Mouse (Mus musculus): ENCODE data around the gene Bscl2.
A peak's percentile ranks its signal among the peaks of the same experiment; 100 is the strongest.

Gene Bscl2

GRCm38 (mm10) chr19:8837251-8837791, at the start of gene Bscl2:
Gene Bscl2, plus strand, starts transcription at chr19:8837467.
- DNase-seq (ENCODE audit: low read depth): peak; percentile 36

- no peak for DNase-seq (ENCODE audit: low read depth)
Observed at GRCm38 (mm10) chr19:8788521-8788920, 48.7 kb upstream of the Bscl2 start.

DNA sequence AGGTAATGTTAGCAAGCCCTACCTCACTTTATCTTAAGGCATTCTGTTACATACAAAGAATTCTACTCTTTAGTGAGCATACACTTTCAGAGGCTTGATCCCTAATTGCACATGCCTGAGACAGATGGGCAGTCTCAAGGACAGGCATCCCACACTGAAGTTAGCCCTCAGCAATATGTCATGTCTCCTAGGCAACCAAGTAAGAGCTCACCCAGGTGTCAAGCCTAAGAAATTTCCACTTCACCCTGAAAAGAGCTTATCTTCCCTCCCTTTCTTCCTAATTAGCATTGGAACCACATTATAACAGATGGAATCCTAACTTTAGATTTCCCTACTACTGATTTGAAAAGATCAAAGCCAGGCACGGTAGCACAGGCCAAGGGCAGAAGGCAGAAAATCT, 48.1 kb upstream of the Bscl2 start:
- DNase-seq (ENCODE audit: low read depth): no peak

GRCm38 (mm10) chr19:8790171-8790570, 47.1 kb upstream of the Bscl2 start:
- DNase-seq (ENCODE audit: low read depth): no peak

GRCm38 (mm10) chr19:8798264-8798946, 38.9 kb upstream of the Bscl2 start, which contains the start of gene Polr2g:
Gene Polr2g, minus strand, starts transcription at chr19:8798577.
- DNase-seq (ENCODE audit: low read depth): peak; percentile 88

DNA sequence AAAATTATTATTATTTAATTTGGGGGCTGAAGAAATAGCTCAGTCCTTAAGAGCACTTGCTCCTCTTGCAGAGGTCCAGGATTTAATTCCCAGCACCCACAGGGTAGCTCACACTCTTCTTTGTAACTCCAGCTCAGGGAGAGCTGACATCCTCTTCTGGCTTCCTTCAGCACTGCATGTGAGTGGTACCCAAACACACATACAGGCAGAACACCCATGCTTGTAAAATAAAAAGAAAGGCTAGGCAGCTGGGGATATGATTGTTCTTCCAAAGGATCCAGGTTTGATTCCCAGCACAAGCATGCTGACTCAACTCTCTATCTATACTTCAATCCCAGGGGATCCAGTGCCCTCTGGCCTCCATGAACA, 38.3 kb upstream of the Bscl2 start:
- DNase-seq (ENCODE audit: low read depth): no peak

DNA sequence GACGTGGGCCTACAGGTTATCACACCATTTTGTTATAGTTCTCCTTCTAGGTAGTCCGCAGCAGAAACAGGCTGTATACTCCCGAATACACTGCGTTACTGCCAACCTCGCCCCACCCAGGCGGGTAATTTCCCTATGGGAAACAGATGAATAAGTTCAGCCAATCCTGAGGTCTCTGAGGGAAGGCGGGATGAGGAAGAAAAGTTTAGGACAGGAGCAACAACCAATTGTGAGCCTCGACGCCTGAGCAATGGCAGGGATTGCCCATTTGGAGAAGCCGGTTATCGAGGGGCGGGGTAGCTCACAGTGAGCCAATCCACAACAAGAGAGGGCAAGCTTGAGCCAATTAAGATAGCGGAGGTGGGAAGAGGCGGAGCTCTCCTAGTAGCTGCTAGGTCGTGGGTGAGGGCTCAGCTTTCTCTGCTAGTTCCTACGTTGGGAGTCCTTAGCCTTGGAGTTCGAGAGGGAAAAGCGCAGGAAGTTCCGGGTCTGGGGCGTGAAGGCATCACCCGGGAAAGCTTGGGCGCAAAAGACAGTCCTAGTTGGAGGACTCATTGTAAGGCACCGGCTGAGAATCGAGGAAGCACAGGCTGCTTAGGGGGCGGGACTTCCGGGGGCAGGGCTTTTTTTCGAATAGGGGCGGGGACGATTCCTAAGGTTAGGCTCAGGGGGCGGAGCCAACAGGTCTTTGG, 35.0 kb upstream of the Bscl2 start, which contains the start of gene Zbtb3:
Gene Zbtb3 (plus strand): TSS at position 426 of the 692 bp plus-strand sequence.
- peak; percentile 99 for DNase-seq (ENCODE audit: low read depth)

DNA sequence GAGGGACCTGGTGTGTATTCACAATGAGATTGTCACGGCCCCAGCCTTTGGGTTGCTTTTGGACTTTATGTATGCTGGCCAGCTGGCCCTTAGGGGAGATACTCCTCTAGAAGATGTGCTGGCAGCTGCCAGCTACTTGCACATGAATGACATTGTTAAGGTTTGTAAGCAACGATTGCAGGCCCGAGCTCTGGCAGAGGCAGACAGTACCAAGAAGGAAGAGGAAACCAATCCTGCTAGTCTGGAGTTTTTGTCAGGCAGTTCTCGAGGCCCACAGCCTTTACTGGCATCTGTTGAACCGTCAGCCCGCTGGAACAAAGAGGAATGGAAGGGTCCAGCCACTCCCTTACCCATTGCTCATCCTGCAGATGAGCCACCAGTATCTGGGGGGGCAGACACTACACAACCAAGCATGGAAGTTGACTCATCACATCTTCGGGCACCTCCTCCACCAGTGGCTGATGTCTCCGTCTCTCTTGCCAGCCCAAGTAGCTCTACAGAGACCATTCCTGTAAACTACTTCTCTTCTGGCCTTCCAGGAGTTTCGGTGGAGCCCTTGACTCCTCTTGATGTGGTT, 34.0 kb upstream of the Bscl2 start:
- no peak for DNase-seq (ENCODE audit: low read depth)

DNA sequence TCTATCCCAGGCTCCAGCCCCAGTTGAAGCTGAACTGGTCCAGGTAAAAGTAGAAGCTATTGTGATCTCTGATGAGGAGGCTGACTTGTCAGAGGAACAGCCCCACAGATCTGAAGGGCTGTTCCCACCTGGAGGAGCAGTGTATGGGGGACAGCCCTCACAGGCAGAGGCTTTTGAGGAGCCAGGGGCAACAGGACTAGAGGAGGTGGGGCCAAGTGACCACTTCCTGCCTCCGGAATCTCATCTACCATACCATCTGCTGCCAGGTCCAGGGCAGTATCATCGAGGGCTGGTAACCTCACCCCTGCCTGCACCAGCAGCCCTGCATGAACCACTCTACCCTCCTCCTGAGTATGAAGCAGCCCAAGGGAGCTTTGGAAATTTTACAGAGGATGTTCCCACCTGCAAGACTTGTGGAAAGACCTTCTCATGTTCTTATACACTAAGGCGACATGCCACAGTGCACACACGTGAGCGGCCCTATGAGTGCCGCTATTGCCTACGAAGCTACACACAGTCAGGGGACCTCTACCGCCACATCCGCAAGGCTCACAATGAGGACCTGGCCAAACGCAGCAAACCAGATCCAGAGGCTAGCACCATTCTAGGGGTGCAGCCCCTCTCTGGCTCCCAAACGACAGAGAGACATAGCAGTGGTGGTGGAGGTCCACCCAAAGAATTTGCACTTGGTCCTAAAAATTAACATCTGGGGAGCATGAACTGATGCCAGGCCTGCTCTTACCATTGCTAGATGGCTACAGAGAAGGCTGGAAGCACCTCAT, 33.2 kb upstream of the Bscl2 start:
- no peak for DNase-seq (ENCODE audit: low read depth)

DNA sequence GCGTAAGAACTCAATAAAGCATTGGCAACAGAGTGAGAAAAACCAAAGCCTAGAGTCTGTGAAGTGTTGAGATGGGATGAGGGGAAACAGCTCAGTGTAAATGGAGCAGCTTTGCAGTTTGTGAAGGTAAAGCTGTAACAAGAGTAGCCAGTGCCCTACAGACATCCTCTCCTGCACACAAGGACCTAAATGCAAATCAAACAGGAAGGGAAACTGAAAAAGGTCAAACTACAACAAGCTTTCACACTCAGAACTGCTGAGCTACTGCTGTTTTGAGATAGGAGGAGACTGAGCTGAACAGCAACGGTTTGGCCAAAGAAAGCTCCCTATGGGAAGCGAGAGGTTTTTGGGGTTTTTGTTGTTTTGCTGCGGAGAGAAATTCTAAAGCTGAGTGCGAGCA, 30.5 kb upstream of the Bscl2 start:
- no peak for DNase-seq (ENCODE audit: low read depth)

GRCm38 (mm10) chr19:8815812-8816211, 21.5 kb upstream of the Bscl2 start:
- no peak for DNase-seq (ENCODE audit: low read depth)

GRCm38 (mm10) chr19:8817001-8817400, 20.3 kb upstream of the Bscl2 start:
- DNase-seq (ENCODE audit: low read depth): no peak

GRCm38 (mm10) chr19:8818301-8818798, 18.9 kb upstream of the Bscl2 start:
- no peak for DNase-seq (ENCODE audit: low read depth)

GRCm38 (mm10) chr19:8818801-8819595, 18.3 kb upstream of the Bscl2 start, which contains the start of gene Ttc9c:
Gene Ttc9c, minus strand, starts transcription at chr19:8819333.
- peak; percentile 97 for DNase-seq (ENCODE audit: low read depth)

DNA sequence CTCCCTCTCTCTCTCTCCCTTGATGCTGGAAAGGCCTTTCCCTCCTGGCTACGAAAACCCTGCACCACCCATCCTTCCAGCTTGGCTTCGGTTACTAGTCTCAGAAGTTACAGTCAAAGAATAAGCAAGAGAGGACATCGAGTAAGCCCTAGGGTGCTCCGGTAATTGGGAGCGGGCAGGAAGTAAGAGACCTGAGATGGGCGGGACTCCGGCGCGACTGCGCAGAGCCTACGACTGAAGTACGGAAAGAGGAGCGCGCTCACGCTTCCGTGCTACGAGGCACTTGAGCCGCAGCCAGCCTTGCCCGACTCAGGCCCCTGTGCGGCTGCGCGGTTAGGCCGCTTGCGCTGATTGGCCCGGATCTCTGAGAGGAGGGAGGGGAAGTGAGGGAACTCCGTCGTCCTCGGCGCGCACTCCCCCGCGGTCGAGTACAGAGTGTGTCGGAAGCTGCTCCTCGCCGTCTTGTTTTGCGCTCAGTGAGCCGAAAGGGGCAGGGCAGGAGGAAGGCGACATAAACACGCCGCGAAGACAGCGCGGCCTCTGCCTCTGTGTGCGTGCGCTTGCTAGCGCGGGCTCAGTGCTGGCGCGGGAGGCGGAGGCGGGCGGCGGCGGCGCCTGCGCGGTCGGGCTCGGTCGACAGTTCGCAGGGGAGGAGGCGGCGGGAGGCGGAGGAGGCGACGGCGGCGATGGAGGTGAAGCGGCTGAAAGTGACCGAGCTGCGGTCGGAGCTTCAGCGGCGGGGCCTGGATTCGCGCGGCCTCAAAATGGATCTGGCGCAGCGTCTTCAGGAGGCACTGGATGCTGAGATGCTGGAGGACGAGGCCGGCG, 17.5 kb upstream of the Bscl2 start, which contains the start of gene Hnrnpul2:
Gene Hnrnpul2 (plus strand): TSS at position 415 of the 828 bp plus-strand sequence.
- DNase-seq (ENCODE audit: low read depth): peak; percentile 99

GRCm38 (mm10) chr19:8820424-8820956, 16.8 kb upstream of the Bscl2 start:
- DNase-seq (ENCODE audit: low read depth): no peak

DNA sequence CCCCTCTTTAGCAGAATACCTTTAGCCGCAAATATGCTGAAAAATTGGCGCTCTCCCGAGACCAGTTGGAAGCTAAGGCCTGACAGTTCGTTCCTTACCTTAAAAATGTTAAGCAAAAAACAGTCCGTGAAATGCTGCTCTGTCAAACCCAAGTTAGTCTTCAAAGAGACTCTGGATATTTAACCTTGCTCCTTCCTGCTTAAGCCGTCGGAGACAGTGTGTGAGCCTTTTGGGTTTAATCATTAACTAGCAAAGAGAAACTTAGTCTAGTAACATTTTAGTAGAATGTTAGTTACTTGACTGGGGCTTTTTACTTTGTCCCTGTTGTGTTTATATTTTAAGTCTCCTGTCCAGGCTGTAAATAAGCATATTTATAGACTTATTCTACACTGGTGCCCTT, 16.1 kb upstream of the Bscl2 start:
- no peak for DNase-seq (ENCODE audit: low read depth)

DNA sequence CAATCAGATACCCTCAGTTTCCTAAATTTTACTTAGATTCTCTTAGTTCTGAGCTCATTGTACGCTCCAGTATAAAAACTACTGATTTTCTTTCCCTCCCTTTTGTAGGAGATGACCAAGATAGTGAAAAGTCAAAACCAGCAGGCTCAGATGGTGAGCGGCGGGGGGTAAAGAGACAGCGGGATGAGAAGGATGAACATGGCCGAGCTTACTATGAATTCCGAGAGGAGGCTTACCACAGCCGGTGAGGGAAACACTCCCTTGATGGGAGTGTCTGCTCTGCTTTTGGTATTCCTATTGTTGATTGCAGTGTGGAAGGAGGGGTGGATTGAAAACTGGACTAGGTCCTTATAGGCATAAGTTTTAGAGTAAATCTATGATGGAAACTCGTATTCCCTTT, 14.6 kb upstream of the Bscl2 start:
- no peak for DNase-seq (ENCODE audit: low read depth)

- no peak for DNase-seq (ENCODE audit: low read depth)
Observed at GRCm38 (mm10) chr19:8829660-8830059, 7.6 kb upstream of the Bscl2 start, which contains the start of gene AC129217.1. Gene AC129217.1, plus strand, starts transcription at chr19:8829773.

GRCm38 (mm10) chr19:8830664-8831063, 6.6 kb upstream of the Bscl2 start:
- DNase-seq (ENCODE audit: low read depth): no peak
